Mouse (Mus musculus): Measurements from ENCODE around the gene Dstyk.

DNA sequence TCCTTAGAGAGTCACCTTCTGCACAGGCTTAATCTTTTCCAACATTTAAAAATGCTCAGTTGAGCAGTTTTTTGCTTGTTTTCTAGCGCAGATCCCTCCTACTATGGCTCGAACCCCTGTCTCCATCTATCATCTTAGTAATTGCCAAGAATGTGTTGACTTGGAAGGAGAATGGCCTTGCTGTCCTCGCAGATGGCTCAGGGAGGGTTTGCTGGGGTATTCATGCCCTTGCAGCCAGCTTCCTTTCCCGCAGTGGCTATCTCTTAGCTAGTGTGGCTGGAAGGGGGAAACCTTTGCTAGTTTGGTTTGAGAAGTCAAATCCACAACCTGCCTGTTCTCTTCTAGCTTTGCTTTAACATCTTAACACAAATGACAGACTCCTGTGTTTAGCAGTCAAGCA, 31.6 kb upstream of the Dstyk start:
- TF ChIP-seq CTCF (IDR thresholded peaks at IDR 0.05; ENCODE audit: extremely low read depth, insufficient read length, insufficient replicate concordance, low read depth, low read length) (no peak), POLR2A (IDR thresholded peaks at IDR 0.05; ENCODE audit: low read depth, low read length) (no peak)

Measured in small intestine, adult 2 months (tissue).